In genomic region chr2:127652335-127652734, GRCm38 (mm10) we compare ENCODE assay signal across 22 mouse cellular contexts. TPM values are rescaled to one million over a fixed set of nuclear protein-coding genes. Genes with fewer than 3 reads are reported as not detected.
DNase-seq lines count a peak whose midpoint lies in the region; ATAC-seq and TF ChIP-seq lines count a peak whose summit lies in the region.
"Had no signal": no experiment of that assay in that cellular context is flagged by ENCODE, and none has a peak within 500 bp of the region (broad histone marks: within the 10 kb centered on the region; RNA-seq: fewer than 3 reads in every experiment).

No protein-coding gene starts in this region.

- no peak overlapping the region for H3K9ac ChIP-seq in midbrain, postnatal 0 days (replicated peaks; ENCODE audit: low read length, poor library complexity, severe bottlenecking)
- H3K9ac ChIP-seq: embryonic facial prominence, embryonic 12.5 days; forebrain, embryonic 13.5 days; heart, embryonic 12.5 days; hindbrain, embryonic 13.5 days; liver, embryonic 14.5 days; neural tube, embryonic 15.5 days had no signal

- H3K4me1 ChIP-seq in hindbrain, embryonic 10.5 days (replicated peaks), result peaks cover 16% of the 10 kb centered on the region
- H3K4me1 ChIP-seq in midbrain, postnatal 0 days (ENCODE audit: insufficient read depth, low read length), result 0 out of 2 replicates have a peak, but pooled peaks cover 3% of the 10 kb centered on the region

- no peak for TF ChIP-seq CTCF in midbrain, postnatal 0 days (IDR thresholded peaks at IDR 0.05)

- DNase-seq in kidney, adult 11 months, result peak; percentile 64
- DNase-seq in kidney, adult 18-20 months, result no peak
- peak; percentile 52 for DNase-seq in kidney, postnatal 14 days
- peak; percentile 45 for DNase-seq in lung, postnatal 10 days
- no peak for DNase-seq in hindbrain, embryonic 10.5 days (ENCODE audit: low spot score)
- DNase-seq in midbrain, postnatal 0 days (ENCODE audit: low spot score), result no peak
- DNase-seq: adrenal gland, postnatal 10 days; cerebellum, adult 9-10 months; gastrocnemius, postnatal 36 days; heart, postnatal 14 days; layer of hippocampus, postnatal 36 days; midbrain, embryonic 14.5 days had no signal

- H3K36me3 ChIP-seq in hindbrain, embryonic 10.5 days, result no peaks in the 10 kb centered on the region
- no peaks in the 10 kb centered on the region for H3K36me3 ChIP-seq in midbrain, postnatal 0 days (ENCODE audit: insufficient read depth, low read length)
- H3K36me3 ChIP-seq: embryonic facial prominence, embryonic 12.5 days; heart, embryonic 12.5 days; hindbrain, embryonic 13.5 days; neural tube, embryonic 15.5 days had no signal

- H3K9me3 ChIP-seq in hindbrain, embryonic 10.5 days, result no peaks in the 10 kb centered on the region
- H3K9me3 ChIP-seq in midbrain, postnatal 0 days (ENCODE audit: low read length), result no peaks in the 10 kb centered on the region
- H3K9me3 ChIP-seq: embryonic facial prominence, embryonic 12.5 days; forebrain, embryonic 13.5 days; heart, embryonic 12.5 days; hindbrain, embryonic 13.5 days; megakaryocyte, embryonic 14.5 days; neural tube, embryonic 15.5 days had no signal

- H3K27ac ChIP-seq in hindbrain, embryonic 10.5 days, result no peak overlapping the region
- no peak overlapping the region for H3K27ac ChIP-seq in midbrain, postnatal 0 days (ENCODE audit: low read depth, low read length)
- H3K27ac ChIP-seq: embryonic facial prominence, embryonic 12.5 days; forebrain, embryonic 13.5 days; hindbrain, embryonic 13.5 days; liver, embryonic 14.5 days; neural tube, embryonic 15.5 days had no signal

- H3K4me3 ChIP-seq in hindbrain, embryonic 10.5 days, result no peak overlapping the region
- no peak overlapping the region for H3K4me3 ChIP-seq in midbrain, postnatal 0 days (ENCODE audit: low read depth, low read length)
- H3K4me3 ChIP-seq: embryonic facial prominence, embryonic 12.5 days; erythroblast, embryonic 14.5 days; forebrain, embryonic 13.5 days; heart, embryonic 12.5 days; hindbrain, embryonic 13.5 days; megakaryocyte, embryonic 14.5 days; neural tube, embryonic 15.5 days had no signal

- H3K4me2 ChIP-seq in midbrain, postnatal 0 days (ENCODE audit: low read depth, low read length, poor library complexity, severe bottlenecking), result no peak overlapping the region
- H3K4me2 ChIP-seq: embryonic facial prominence, embryonic 12.5 days; forebrain, embryonic 13.5 days; heart, embryonic 12.5 days; hindbrain, embryonic 13.5 days; neural tube, embryonic 15.5 days had no signal

- H3K27me3 ChIP-seq in hindbrain, embryonic 10.5 days (ENCODE audit: insufficient read depth, poor library complexity, severe bottlenecking), result peaks cover 61% of the 10 kb centered on the region
- H3K27me3 ChIP-seq in midbrain, postnatal 0 days (ENCODE audit: insufficient read depth, low read length), result peaks cover 27% of the 10 kb centered on the region

- no peak for ATAC-seq in activated CD4-positive, CD25-positive, alpha-beta regulatory T cell, adult 4 months
- ATAC-seq in midbrain, postnatal 0 days (ENCODE audit: low FRiP score), result no peak
- ATAC-seq: CD4-positive, CD25-positive, alpha-beta regulatory T cell, adult 4 months; forebrain, embryonic 13.5 days had no signal

RNA-seq across cellular contexts. Expression of gene Mal, which starts 4.2 kb away (rescaled TPM):
- not detected for polyA plus RNA-seq in activated CD4-positive, CD25-positive, alpha-beta regulatory T cell, adult 4 months (2017; shearing (Covaris generic))
- 0.69 and 2.4 TPM in 2 replicates for polyA plus RNA-seq in hindbrain, embryonic 10.5 days (2016; fragmentation: Nextera tagmentation; extraction: Ambion mirVana)
- total RNA-seq in midbrain, postnatal 0 days (2014; rRNA removed), result 2.6 and 4.3 TPM in 2 replicates
- polyA plus RNA-seq in midbrain, postnatal 0 days (2015; fragmentation: Nextera tagmentation; extraction: Ambion mirVana), result 2.1 and 3.3 TPM in 2 replicates
- polyA plus RNA-seq: CD4-positive, CD25-positive, alpha-beta regulatory T cell, adult 4 months; erythroblast, embryonic 14.5 days had no signal

Comparison
In these comparisons a context has a peak if more than half of its experiments do, and no peak if none do; other contexts are left out.
1. DNase-seq: peak in kidney, adult 11 months (single experiment), kidney, postnatal 14 days (single experiment) and lung, postnatal 10 days (single experiment); none in kidney, adult 18-20 months (single experiment), hindbrain, embryonic 10.5 days (single experiment) and midbrain, postnatal 0 days (single experiment).